Mouse (Mus musculus): ENCODE data around the gene Ercc6l. TPM values are rescaled to one million over a fixed set of nuclear protein-coding genes. Genes with fewer than 3 reads are reported as not detected.
"Not testable (repeated sequence)": the region's sequence is repeated elsewhere in the genome, so short reads cannot be mapped to it uniquely, and the experiment has no call there.

Ercc6l gene
- total RNA-seq, 1 experiment from 2014 or later, result 28.8 TPM

GRCm38 (mm10) chrX:102119042-102119864, 37.6 kb downstream of the Ercc6l start, which contains the start of gene Pin4:
Gene Pin4 (plus strand): TSS chrX:102119447.
- ATAC-seq (replicated peaks; ENCODE audit: low read depth, poor library complexity, severe bottlenecking), result peak; percentile 98

GRCm38 (mm10) chrX:102115676-102116075, 41.2 kb downstream of the Ercc6l start:
- ATAC-seq (replicated peaks; ENCODE audit: low read depth, poor library complexity, severe bottlenecking), result no peak

- peak; percentile 63; the same call in 1 of the 2 replicates for ATAC-seq (replicated peaks; ENCODE audit: low read depth, poor library complexity, severe bottlenecking)
These were observed 47.5 kb downstream of the Ercc6l start for GRCm38 (mm10) chrX:102109349-102109748.

GRCm38 (mm10) chrX:102103830-102104229, 53.1 kb downstream of the Ercc6l start:
- not testable (repeated sequence) for ATAC-seq (replicated peaks; ENCODE audit: low read depth, poor library complexity, severe bottlenecking)

GRCm38 (mm10) chrX:102101886-102102285, 55.0 kb downstream of the Ercc6l start:
- ATAC-seq (replicated peaks; ENCODE audit: low read depth, poor library complexity, severe bottlenecking), result no peak

- peak; percentile 80 for ATAC-seq (replicated peaks; ENCODE audit: low read depth, poor library complexity, severe bottlenecking)
These were observed 62.4 kb downstream of the Ercc6l start for GRCm38 (mm10) chrX:102094381-102094904.

Other genes starting within 250 kb of the Ercc6l start
- gene Rtl5, start 85.8 kb downstream of the Ercc6l start, total RNA-seq (2017), result 2.0 and 4.1 TPM in 2 replicates
- 96.1 and 155 TPM in 2 replicates for gene Pin4, start 37.6 kb downstream of the Ercc6l start, total RNA-seq (2017)
- gene Rps4x, start 32.3 kb upstream of the Ercc6l start, total RNA-seq (2017), result 2,837 and 3,013 TPM in 2 replicates
- gene Cited1, start 95.1 kb upstream of the Ercc6l start, total RNA-seq (2017), result not detected in 2 replicates